Mouse (Mus musculus) CH12.LX (cell line): ENCODE data around the gene Abhd14b. TPM values are rescaled to one million over a fixed set of nuclear protein-coding genes. Genes with fewer than 3 reads are reported as not detected.

Experiments
- DNase-seq: peaks from one replicate; pipeline ENCODE4 v3.0.0-alpha.2; 2013; ENCODE audit errors: extremely low read depth
- H3K27ac ChIP-seq: 2 replicates; pipeline ENCODE4 v1.5.1; 2012; ENCODE audit warnings: low read depth, mild to moderate bottlenecking, control low read depth, moderate library complexity; ENCODE audit not compliant: insufficient read depth
- H3K27me3 ChIP-seq: replicated peaks from 2 replicates; pipeline ENCODE3; 2012; ENCODE audit warnings: inconsistent platforms
- H3K36me3 ChIP-seq, 2 experiments: replicated peaks in 1 of 2; 2 replicates each; pipeline versions ENCODE3 to v1.6.1; 2012; ENCODE audit warnings: inconsistent platforms in 1 of 2, low read length in 1 of 2, mild to moderate bottlenecking in 1 of 2, mixed read lengths in 1 of 2, moderate library complexity in 1 of 2; ENCODE audit not compliant: control insufficient read depth in 1 of 2, insufficient read depth in 1 of 2
- H3K4me1 ChIP-seq, 2 experiments: 2 replicates each; pipeline ENCODE4 v1.6.1; 2012; ENCODE audit warnings: inconsistent platforms in 1 of 2, moderate library complexity in 1 of 2; ENCODE audit not compliant: insufficient read depth in 2 of 2, control insufficient read depth in 1 of 2
- H3K4me2 ChIP-seq: 2 replicates; pipeline ENCODE4 v1.6.1; 2012; ENCODE audit warnings: low read depth, mild to moderate bottlenecking, control low read depth; ENCODE audit not compliant: poor library complexity, insufficient read depth, severe bottlenecking
- H3K4me3 ChIP-seq, 3 experiments: fragments of 150-350 bp in 1 of 3; sonication (generic) in 1 of 3; replicated peaks in 1 of 3; 2 replicates each; pipeline versions ENCODE3 to v1.5.1; 2011 to 2012; ENCODE audit warnings: low read depth in 2 of 3, low read length in 2 of 3, mild to moderate bottlenecking in 2 of 3, moderate library complexity in 2 of 3, control low read depth in 1 of 3, improper control_type of control experiment in 1 of 3, inconsistent platforms in 1 of 3, mixed read lengths in 1 of 3; ENCODE audit not compliant: poor library complexity in 1 of 3
- H3K79me2 ChIP-seq: replicated peaks from 2 replicates; pipeline ENCODE4 v1.6.1; 2012; ENCODE audit warnings: mild to moderate bottlenecking, moderate library complexity; ENCODE audit not compliant: control insufficient read depth, poor library complexity, insufficient read depth, severe bottlenecking; ENCODE audit errors: extremely low read depth
- H3K9ac ChIP-seq: 2 replicates; pipeline ENCODE4 v1.6.1; 2012; ENCODE audit warnings: low read depth, mild to moderate bottlenecking, control low read depth, moderate library complexity; ENCODE audit not compliant: insufficient read depth
- H3K9me3 ChIP-seq: replicated peaks from 2 replicates; pipeline ENCODE3; 2012; ENCODE audit warnings: low read length, inconsistent platforms, mixed read lengths
- BHLHE40 ChIP-seq: IDR thresholded peaks from 2 replicates; pipeline ENCODE4 v1.6.1; 2011; ENCODE audit warnings: mild to moderate bottlenecking, low read depth, low read length, improper control_type of control experiment
- CHD1 ChIP-seq: IDR thresholded peaks from 2 replicates; pipeline ENCODE4 v1.6.1; 2012; ENCODE audit warnings: low read depth, low read length, improper control_type of control experiment, inconsistent platforms
- EP300 ChIP-seq: IDR thresholded peaks from 2 replicates; pipeline ENCODE4 v1.6.1; 2011; ENCODE audit warnings: low read length, improper control_type of control experiment
- ETS1 ChIP-seq: conservative IDR thresholded peaks from 2 replicates; pipeline ENCODE4 v1.6.1; 2012; ENCODE audit warnings: low read depth, mild to moderate bottlenecking, inconsistent platforms, low read length, improper control_type of control experiment, moderate library complexity
- GABPA ChIP-seq: IDR thresholded peaks from 2 replicates; pipeline ENCODE4 v1.6.1; 2012; ENCODE audit warnings: low read depth, low read length, improper control_type of control experiment, inconsistent platforms; ENCODE audit not compliant: insufficient replicate concordance
- IRF4 ChIP-seq: IDR thresholded peaks from 2 replicates; pipeline ENCODE4 v1.6.1; 2014; ENCODE audit warnings: low read depth, mild to moderate bottlenecking, inconsistent platforms, low read length, improper control_type of control experiment
- JUND ChIP-seq: conservative IDR thresholded peaks from 2 replicates; pipeline ENCODE4 v1.6.1; 2011; ENCODE audit warnings: low read depth, low read length, improper control_type of control experiment
- MAZ ChIP-seq: IDR thresholded peaks from 2 replicates; pipeline ENCODE4 v1.6.1; 2012; ENCODE audit warnings: low read depth, mild to moderate bottlenecking, inconsistent platforms, low read length, improper control_type of control experiment, moderate library complexity
- UBTF ChIP-seq: IDR thresholded peaks from 2 replicates; pipeline ENCODE4 v1.6.1; 2012; ENCODE audit warnings: low read depth, mild to moderate bottlenecking, inconsistent platforms, low read length, improper control_type of control experiment, moderate library complexity
- USF2 ChIP-seq: conservative IDR thresholded peaks from 2 replicates; pipeline ENCODE4 v1.6.1; 2011; ENCODE audit warnings: low read depth, low read length, improper control_type of control experiment
- ZKSCAN1 ChIP-seq: IDR thresholded peaks from 2 replicates; pipeline ENCODE4 v1.6.1; 2012; ENCODE audit warnings: low read depth, inconsistent platforms, low read length, improper control_type of control experiment, borderline replicate concordance
- ZNF384 ChIP-seq: IDR thresholded peaks from 2 replicates; pipeline ENCODE4 v1.6.1; 2012; ENCODE audit warnings: low read depth, low read length, improper control_type of control experiment, inconsistent platforms
- dilution Hi-C: fragments of 300-500 bp; cut with MboI; formaldehyde crosslinking; loops from 2 replicates; pipeline ENCODE4 v1.14.3; 2020; ENCODE audit warnings: low sequenced_read_pairs; ENCODE audit not compliant: extremely low pct_unique_long_range_greater_than_20kb, extremely low pct_ligation_motif_present
- in situ Hi-C: fragments of 300-500 bp; cut with MboI; formaldehyde crosslinking; loops from 3 replicates; pipeline ENCODE4 v1.14.3; 2019; ENCODE audit warnings: low sequenced_read_pairs, low pct_ligation_motif_present, low pct_unique_long_range_greater_than_20kb, mixed read lengths
- polyA plus RNA-seq: library from polyadenylated mRNA; unstranded; fragments of >175 nt; gene quantifications from 2 replicates; pipeline ENCODE4 v1.2.1, GENCODE M21; 2012; ENCODE audit warnings: low read depth; ENCODE audit not compliant: insufficient read length
- total RNA-seq, 2 experiments: library from RNA; depleted of rRNA; stranded (reverse); fragments of 300-350 nt in 1 of 2; fragments of >200 nt in 1 of 2; gene quantifications; 2 replicates each; pipeline ENCODE4 v1.2.3; 2012 to 2014

The Abhd14b gene
- total and polyA plus RNA-seq, 3 experiments, result 2.9 to 5.4 (median 5.3) TPM

DNA sequence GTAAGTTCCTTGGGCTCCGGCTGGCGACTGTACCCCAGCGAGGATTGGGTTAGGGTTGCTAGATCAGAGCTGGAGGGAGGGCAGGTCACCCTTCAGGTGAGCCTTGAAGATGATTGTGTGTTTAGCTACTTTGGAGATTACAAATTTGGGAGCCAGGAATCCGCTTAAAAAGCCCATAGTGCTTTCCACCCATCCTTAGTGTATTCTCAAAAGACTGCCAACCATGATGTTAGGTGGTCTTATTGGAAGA, 17.3 kb upstream of the Abhd14b start:
- in situ Hi-C loops (no loop called here), dilution Hi-C loops (no loop called here)
- no peak for DNase-seq
- peak overlapping the region; percentile 85; the same call in 1 of the 2 replicates for H3K4me2 ChIP-seq
- H3K4me3 ChIP-seq, result peak overlapping the region; percentile 81 to 100 (median 95)
- H3K4me1 ChIP-seq, result peaks cover 2 to 26% of the 10 kb centered on the region in 2 experiments; a peak in 3 of 4 replicates
- peak overlapping the region; percentile 81 for H3K27ac ChIP-seq
- peaks cover 43 to 47% of the 10 kb centered on the region in 2 experiments for H3K36me3 ChIP-seq
- H3K9ac ChIP-seq, result peak overlapping the region; percentile 100
- H3K79me2 ChIP-seq, result peaks cover 27% of the 10 kb centered on the region
- no peaks in the 10 kb centered on the region for H3K27me3 ChIP-seq
- no peak for TF ChIP-seq ZNF384
- TF ChIP-seq CHD1, result 0 out of 2 replicates have a peak, but pooled peaks have one; percentile 77
- no peaks in the 10 kb centered on the region for H3K9me3 ChIP-seq

GRCm38 (mm10) chr9:106433389-106433788, 13.9 kb upstream of the Abhd14b start:
- in situ Hi-C loops (no loop called here), dilution Hi-C loops (no loop called here)
- Histone ChIP-seq H3K79me2 (peaks cover 34% of the 10 kb centered on the region), H3K27ac (no peak overlapping the region), H3K4me1 (peaks cover 13 to 52% of the 10 kb centered on the region in 2 experiments), H3K9me3 (no peaks in the 10 kb centered on the region), H3K27me3 (no peaks in the 10 kb centered on the region), H3K9ac (no peak overlapping the region), H3K36me3 (peaks cover 49 to 63% of the 10 kb centered on the region in 2 experiments), H3K4me2 (no peak overlapping the region), H3K4me3 (no peak overlapping the region)
- no peak for DNase-seq
- TF ChIP-seq UBTF (no peak), ZKSCAN1 (no peak)
- TF ChIP-seq, all 38 proteins: peak for 0

- no peak for DNase-seq
- H3K27me3 ChIP-seq, result no peaks in the 10 kb centered on the region
- TF ChIP-seq USF2 (no peak), MAZ (no peak), ZKSCAN1 (no peak), JUND (no peak), GABPA (no peak), ETS1 (no peak), EP300 (no peak), IRF4 (no peak), BHLHE40 (no peak)
- TF ChIP-seq, all 38 proteins: peak for 0
- peaks cover 37 to 62% of the 10 kb centered on the region in 2 experiments for H3K36me3 ChIP-seq
- peak overlapping the region in 2 of 3 experiments; percentile 34 to 55 for H3K4me3 ChIP-seq
- no peak overlapping the region for H3K27ac ChIP-seq
- H3K9me3 ChIP-seq, result no peaks in the 10 kb centered on the region
- dilution Hi-C loops (no loop called here), in situ Hi-C loops (loop anchor here (5.0 kb wide), 1 partner anchor 41 kb away; the partner anchor contains the start of genes Parp3 and Rrp9)
- peaks cover 11 to 47% of the 10 kb centered on the region in 2 experiments for H3K4me1 ChIP-seq
- H3K4me2 ChIP-seq, result peak overlapping the region; percentile 76
- H3K79me2 ChIP-seq, result peaks cover 14% of the 10 kb centered on the region
- peak overlapping the region; percentile 15; the same call in 1 of the 2 replicates for H3K9ac ChIP-seq
Observed at GRCm38 (mm10) chr9:106436566-106436965, 10.7 kb upstream of the Abhd14b start.
